Mouse (Mus musculus): ENCODE data around the gene Rerg. TPM values are rescaled to one million over a fixed set of nuclear protein-coding genes. Genes with fewer than 3 reads are reported as not detected.

Gene Rerg
- polyA plus RNA-seq, 1 experiment from 2014 or later: 4.6 TPM

DNA sequence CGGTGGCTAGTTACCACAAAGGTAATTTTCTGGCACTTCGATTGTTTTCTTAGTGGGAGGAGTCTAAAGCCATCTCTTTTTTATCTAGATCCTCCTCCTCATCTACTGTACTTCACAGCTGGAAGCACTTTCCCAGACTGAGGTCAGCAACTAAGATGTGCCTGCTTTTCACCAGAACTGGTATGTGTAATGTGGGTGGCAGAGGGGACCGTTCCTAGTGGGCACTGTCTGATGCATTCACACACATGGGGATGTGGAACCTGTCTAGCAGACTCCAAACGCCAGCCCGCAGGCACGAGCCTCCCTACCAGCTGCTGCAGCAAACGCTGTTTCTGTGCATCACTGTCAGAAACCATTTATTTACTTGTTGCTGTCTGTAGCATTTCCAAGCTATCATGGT is 31.3 kb upstream of the Rerg start:
- WGBS (ENCODE audit: insufficient replicate concordance): 58% methylated on average over 7 of the region's 7 CpGs
- Histone ChIP-seq H3K27me3 (ENCODE audit: control insufficient read depth, insufficient read depth, low read length) (no peaks in the 10 kb centered on the region), H3K27ac (ENCODE audit: low read depth, low read length) (no peak overlapping the region), H3K4me1 (ENCODE audit: control insufficient read depth, insufficient read depth, low read length) (no peaks in the 10 kb centered on the region), H3K4me3 (ENCODE audit: low read depth, low read length) (no peak overlapping the region), H3K4me2 (no peak overlapping the region), H3K9me3 (replicated peaks; ENCODE audit: control insufficient read depth, low read length) (no peaks in the 10 kb centered on the region), H3K36me3 (ENCODE audit: control insufficient read depth, insufficient read depth, low read length) (no peaks in the 10 kb centered on the region), H3K9ac (ENCODE audit: low read depth, low read length) (no peak overlapping the region)
- ATAC-seq (replicated peaks; ENCODE audit: insufficient number of reproducible peaks, low FRiP score, low TSS enrichment): no peak

DNA sequence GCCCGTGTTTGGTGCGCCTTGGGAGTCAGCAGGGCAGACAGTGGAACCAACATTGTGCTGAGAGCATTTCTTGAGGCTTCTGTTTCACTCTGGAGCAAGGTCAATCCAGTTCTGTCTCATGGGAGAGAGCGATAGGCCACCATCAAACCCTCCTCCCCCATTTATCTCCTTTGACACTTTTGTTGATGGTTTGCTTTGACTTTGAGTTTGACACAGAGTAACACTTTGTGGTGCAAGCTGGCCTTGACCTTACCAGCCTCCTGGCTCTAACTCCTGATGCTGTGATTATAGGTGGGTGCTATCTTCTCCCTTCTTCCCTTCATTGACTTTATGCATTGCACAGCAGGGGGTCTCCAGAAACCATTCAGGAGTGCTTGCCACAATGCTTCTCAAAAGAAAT is 30.9 kb upstream of the Rerg start:
- Histone ChIP-seq H3K4me1 (ENCODE audit: control insufficient read depth, insufficient read depth, low read length) (no peaks in the 10 kb centered on the region), H3K4me3 (ENCODE audit: low read depth, low read length) (no peak overlapping the region), H3K27me3 (ENCODE audit: control insufficient read depth, insufficient read depth, low read length) (no peaks in the 10 kb centered on the region), H3K27ac (ENCODE audit: low read depth, low read length) (no peak overlapping the region), H3K4me2 (no peak overlapping the region), H3K9ac (ENCODE audit: low read depth, low read length) (no peak overlapping the region), H3K36me3 (ENCODE audit: control insufficient read depth, insufficient read depth, low read length) (no peaks in the 10 kb centered on the region), H3K9me3 (replicated peaks; ENCODE audit: control insufficient read depth, low read length) (no peaks in the 10 kb centered on the region)
- WGBS (ENCODE audit: insufficient replicate concordance): 79% methylated on average over 3 of the region's 3 CpGs
- ATAC-seq (replicated peaks; ENCODE audit: insufficient number of reproducible peaks, low FRiP score, low TSS enrichment): no peak

DNA sequence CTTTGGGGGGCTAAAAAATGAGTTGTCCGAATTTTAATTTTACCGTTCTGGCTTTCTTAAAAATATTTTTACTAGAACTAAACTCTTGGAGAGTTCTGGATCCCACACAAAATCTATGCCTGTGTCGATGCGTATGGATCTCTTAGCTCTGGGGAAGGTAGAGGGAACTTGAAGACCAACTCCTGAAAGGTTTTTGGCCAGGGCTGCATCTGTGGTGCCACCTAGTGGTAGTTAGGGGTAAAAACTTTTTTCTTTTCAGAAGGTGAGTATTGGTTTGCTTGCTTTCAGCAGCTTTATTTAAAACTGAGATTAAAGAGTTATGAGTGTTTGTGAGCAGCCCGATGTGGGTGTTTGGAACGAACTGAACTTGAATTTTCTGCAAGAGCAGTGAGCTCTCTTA is 21.8 kb upstream of the Rerg start:
- Histone ChIP-seq H3K9me3 (replicated peaks; ENCODE audit: control insufficient read depth, low read length) (no peaks in the 10 kb centered on the region), H3K4me2 (no peak overlapping the region), H3K9ac (ENCODE audit: low read depth, low read length) (no peak overlapping the region), H3K4me1 (ENCODE audit: control insufficient read depth, insufficient read depth, low read length) (no peaks in the 10 kb centered on the region), H3K36me3 (ENCODE audit: control insufficient read depth, insufficient read depth, low read length) (no peaks in the 10 kb centered on the region), H3K4me3 (ENCODE audit: low read depth, low read length) (no peak overlapping the region), H3K27ac (ENCODE audit: low read depth, low read length) (no peak overlapping the region), H3K27me3 (ENCODE audit: control insufficient read depth, insufficient read depth, low read length) (no peaks in the 10 kb centered on the region)
- 16% methylated on average over 6 of the region's 6 CpGs for WGBS (ENCODE audit: insufficient replicate concordance)
- no peak for ATAC-seq (replicated peaks; ENCODE audit: insufficient number of reproducible peaks, low FRiP score, low TSS enrichment)

GRCm38 (mm10) chr6:137191026-137191425 is 20.7 kb upstream of the Rerg start:
- no peak overlapping the region for H3K9ac ChIP-seq (ENCODE audit: low read depth, low read length)
- no peak overlapping the region for H3K27ac ChIP-seq (ENCODE audit: low read depth, low read length)
- no peaks in the 10 kb centered on the region for H3K9me3 ChIP-seq (replicated peaks; ENCODE audit: control insufficient read depth, low read length)
- no peak for ATAC-seq (replicated peaks; ENCODE audit: insufficient number of reproducible peaks, low FRiP score, low TSS enrichment)
- 88% methylated on average over 11 of the region's 11 CpGs for WGBS (ENCODE audit: insufficient replicate concordance)
- H3K4me3 ChIP-seq (ENCODE audit: low read depth, low read length): no peak overlapping the region
- H3K36me3 ChIP-seq (ENCODE audit: control insufficient read depth, insufficient read depth, low read length): no peaks in the 10 kb centered on the region
- H3K4me2 ChIP-seq: no peak overlapping the region
- no peaks in the 10 kb centered on the region for H3K27me3 ChIP-seq (ENCODE audit: control insufficient read depth, insufficient read depth, low read length)
- no peaks in the 10 kb centered on the region for H3K4me1 ChIP-seq (ENCODE audit: control insufficient read depth, insufficient read depth, low read length)

GRCm38 (mm10) chr6:137190577-137190976 is 20.3 kb upstream of the Rerg start:
- Histone ChIP-seq H3K27ac (ENCODE audit: low read depth, low read length) (no peak overlapping the region), H3K36me3 (ENCODE audit: control insufficient read depth, insufficient read depth, low read length) (no peaks in the 10 kb centered on the region), H3K4me3 (ENCODE audit: low read depth, low read length) (no peak overlapping the region), H3K27me3 (ENCODE audit: control insufficient read depth, insufficient read depth, low read length) (no peaks in the 10 kb centered on the region), H3K4me1 (ENCODE audit: control insufficient read depth, insufficient read depth, low read length) (no peaks in the 10 kb centered on the region), H3K4me2 (no peak overlapping the region), H3K9me3 (replicated peaks; ENCODE audit: control insufficient read depth, low read length) (no peaks in the 10 kb centered on the region), H3K9ac (ENCODE audit: low read depth, low read length) (no peak overlapping the region)
- ATAC-seq (replicated peaks; ENCODE audit: insufficient number of reproducible peaks, low FRiP score, low TSS enrichment): no peak
- WGBS (ENCODE audit: insufficient replicate concordance): 81% methylated on average over 6 of the region's 6 CpGs

DNA sequence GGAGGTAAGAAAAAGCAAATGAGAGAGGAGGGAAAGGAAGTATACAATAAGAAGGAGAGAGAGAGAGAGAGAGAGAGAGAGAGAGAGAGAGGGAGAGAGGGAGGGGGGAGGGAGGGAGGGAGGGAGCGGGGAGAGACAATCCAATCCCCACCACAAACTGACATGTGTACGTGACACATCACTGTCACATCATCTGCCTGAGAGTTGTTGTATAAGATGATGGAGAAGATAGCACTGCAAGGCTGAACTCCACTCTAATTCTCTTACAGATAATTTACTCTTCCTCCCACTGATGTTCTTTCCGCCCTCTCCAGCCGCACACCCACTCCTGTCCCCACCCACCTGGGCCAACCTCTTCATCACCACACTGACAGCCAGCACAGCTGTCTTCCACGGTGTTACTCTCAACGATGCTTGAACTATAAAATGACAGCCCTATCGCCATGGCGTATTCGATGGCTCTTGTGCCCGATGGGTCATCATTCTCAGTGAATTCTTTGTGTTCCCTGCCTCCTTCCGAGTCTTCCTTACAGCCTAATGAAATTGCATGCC is 18.2 kb upstream of the Rerg start:
- Histone ChIP-seq H3K27me3 (ENCODE audit: control insufficient read depth, insufficient read depth, low read length) (no peaks in the 10 kb centered on the region), H3K36me3 (ENCODE audit: control insufficient read depth, insufficient read depth, low read length) (no peaks in the 10 kb centered on the region), H3K9ac (ENCODE audit: low read depth, low read length) (no peak overlapping the region), H3K9me3 (replicated peaks; ENCODE audit: control insufficient read depth, low read length) (no peaks in the 10 kb centered on the region), H3K4me3 (ENCODE audit: low read depth, low read length) (no peak overlapping the region), H3K4me2 (no peak overlapping the region), H3K27ac (ENCODE audit: low read depth, low read length) (no peak overlapping the region), H3K4me1 (ENCODE audit: control insufficient read depth, insufficient read depth, low read length) (no peaks in the 10 kb centered on the region)
- WGBS (ENCODE audit: insufficient replicate concordance): 66% methylated on average over 11 of the region's 11 CpGs
- no peak for ATAC-seq (replicated peaks; ENCODE audit: insufficient number of reproducible peaks, low FRiP score, low TSS enrichment)

GRCm38 (mm10) chr6:137187426-137187825 is 17.1 kb upstream of the Rerg start:
- H3K9me3 ChIP-seq (replicated peaks; ENCODE audit: control insufficient read depth, low read length): no peaks in the 10 kb centered on the region
- H3K4me1 ChIP-seq (ENCODE audit: control insufficient read depth, insufficient read depth, low read length): no peaks in the 10 kb centered on the region
- no peaks in the 10 kb centered on the region for H3K36me3 ChIP-seq (ENCODE audit: control insufficient read depth, insufficient read depth, low read length)
- no peaks in the 10 kb centered on the region for H3K27me3 ChIP-seq (ENCODE audit: control insufficient read depth, insufficient read depth, low read length)
- ATAC-seq (replicated peaks; ENCODE audit: insufficient number of reproducible peaks, low FRiP score, low TSS enrichment): no peak
- H3K9ac ChIP-seq (ENCODE audit: low read depth, low read length): no peak overlapping the region
- no peak overlapping the region for H3K27ac ChIP-seq (ENCODE audit: low read depth, low read length)
- H3K4me2 ChIP-seq: no peak overlapping the region
- H3K4me3 ChIP-seq (ENCODE audit: low read depth, low read length): no peak overlapping the region
- WGBS (ENCODE audit: insufficient replicate concordance): 66% methylated on average over 3 of the region's 3 CpGs

GRCm38 (mm10) chr6:137180636-137181035 is 10.3 kb upstream of the Rerg start:
- H3K27me3 ChIP-seq (ENCODE audit: control insufficient read depth, insufficient read depth, low read length): no peaks in the 10 kb centered on the region
- no peaks in the 10 kb centered on the region for H3K9me3 ChIP-seq (replicated peaks; ENCODE audit: control insufficient read depth, low read length)
- no peak overlapping the region for H3K4me3 ChIP-seq (ENCODE audit: low read depth, low read length)
- no peaks in the 10 kb centered on the region for H3K36me3 ChIP-seq (ENCODE audit: control insufficient read depth, insufficient read depth, low read length)
- peaks cover 5% of the 10 kb centered on the region; the same call in 1 of the 2 replicates for H3K4me1 ChIP-seq (ENCODE audit: control insufficient read depth, insufficient read depth, low read length)
- H3K4me2 ChIP-seq: no peak overlapping the region
- ATAC-seq (replicated peaks; ENCODE audit: insufficient number of reproducible peaks, low FRiP score, low TSS enrichment): no peak
- 70% methylated on average over 6 of the region's 6 CpGs for WGBS (ENCODE audit: insufficient replicate concordance)
- H3K9ac ChIP-seq (ENCODE audit: low read depth, low read length): no peak overlapping the region
- no peak overlapping the region for H3K27ac ChIP-seq (ENCODE audit: low read depth, low read length)

- Histone ChIP-seq H3K36me3 (ENCODE audit: control insufficient read depth, insufficient read depth, low read length) (no peaks in the 10 kb centered on the region), H3K9me3 (replicated peaks; ENCODE audit: control insufficient read depth, low read length) (no peaks in the 10 kb centered on the region), H3K9ac (ENCODE audit: low read depth, low read length) (no peak overlapping the region), H3K27ac (ENCODE audit: low read depth, low read length) (no peak overlapping the region), H3K27me3 (ENCODE audit: control insufficient read depth, insufficient read depth, low read length) (no peaks in the 10 kb centered on the region), H3K4me2 (no peak overlapping the region), H3K4me1 (ENCODE audit: control insufficient read depth, insufficient read depth, low read length) (peaks cover 5% of the 10 kb centered on the region; the same call in 1 of the 2 replicates), H3K4me3 (ENCODE audit: low read depth, low read length) (no peak overlapping the region)
- no peak for ATAC-seq (replicated peaks; ENCODE audit: insufficient number of reproducible peaks, low FRiP score, low TSS enrichment)
- 38% methylated on average over 8 of the region's 8 CpGs for WGBS (ENCODE audit: insufficient replicate concordance)
Measured at GRCm38 (mm10) chr6:137180115-137180514, 9.8 kb upstream of the Rerg start.

Measured in heart, embryonic 11.5 days (tissue).